Mouse (Mus musculus): ENCODE measurements around the gene Btbd19. TPM values are rescaled to one million over a fixed set of nuclear protein-coding genes. Genes with fewer than 3 reads are reported as not detected.

Btbd19 gene
- total and polyA plus RNA-seq, 2 experiments from 2014 or later: 5.4 to 7.8 TPM

GRCm38 (mm10) chr4:117100036-117100435 lies 25.5 kb downstream of the Btbd19 start:
- DNase-seq (ENCODE audit: low spot score): no peak
- Histone ChIP-seq H3K9me3 (ENCODE audit: low read length) (no peaks in the 10 kb centered on the region), H3K27me3 (ENCODE audit: insufficient read depth, low read length) (no peaks in the 10 kb centered on the region), H3K27ac (no peak overlapping the region), H3K36me3 (ENCODE audit: insufficient read depth, low read length) (no peaks in the 10 kb centered on the region), H3K9ac (replicated peaks; ENCODE audit: low read length) (no peak overlapping the region), H3K4me1 (ENCODE audit: insufficient read depth, low read length) (no peaks in the 10 kb centered on the region; the same call in 1 of the 2 replicates), H3K4me3 (ENCODE audit: low read length) (no peak overlapping the region), H3K4me2 (ENCODE audit: low read depth, low read length) (no peak overlapping the region)
- no peak for TF ChIP-seq CTCF (IDR thresholded peaks at IDR 0.05; ENCODE audit: low read depth)
- WGBS: 67% methylated on average over 4 of the region's 4 CpGs
- no peak for ATAC-seq

DNA sequence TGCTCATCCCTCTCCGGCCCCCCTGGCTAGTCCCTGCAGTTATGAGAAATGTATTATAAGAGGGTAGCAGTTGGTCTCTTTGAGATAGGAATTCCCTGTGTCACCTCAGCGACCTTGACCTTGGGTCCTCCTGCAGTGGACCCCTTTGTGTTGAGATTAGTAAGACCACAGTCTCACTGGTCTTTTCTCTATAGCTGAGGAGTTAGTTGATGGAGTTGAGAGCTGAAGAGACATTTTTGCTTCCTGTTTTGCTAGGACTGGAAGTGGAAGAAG lies 26.8 kb downstream of the Btbd19 start:
- H3K9me3 ChIP-seq (ENCODE audit: low read length): no peaks in the 10 kb centered on the region
- no peaks in the 10 kb centered on the region; the same call in 1 of the 2 replicates for H3K4me1 ChIP-seq (ENCODE audit: insufficient read depth, low read length)
- 63% methylated on average over 2 of the region's 2 CpGs for WGBS
- H3K36me3 ChIP-seq (ENCODE audit: insufficient read depth, low read length): no peaks in the 10 kb centered on the region
- ATAC-seq (no peak), DNase-seq (ENCODE audit: low spot score) (no peak)
- H3K9ac ChIP-seq (replicated peaks; ENCODE audit: low read length): no peak overlapping the region
- H3K4me3 ChIP-seq (ENCODE audit: low read length): no peak overlapping the region
- TF ChIP-seq CTCF (IDR thresholded peaks at IDR 0.05; ENCODE audit: low read depth): no peak
- H3K27me3 ChIP-seq (ENCODE audit: insufficient read depth, low read length): no peaks in the 10 kb centered on the region
- peak overlapping the region; percentile 89 for H3K4me2 ChIP-seq (ENCODE audit: low read depth, low read length)
- no peak overlapping the region for H3K27ac ChIP-seq

DNA sequence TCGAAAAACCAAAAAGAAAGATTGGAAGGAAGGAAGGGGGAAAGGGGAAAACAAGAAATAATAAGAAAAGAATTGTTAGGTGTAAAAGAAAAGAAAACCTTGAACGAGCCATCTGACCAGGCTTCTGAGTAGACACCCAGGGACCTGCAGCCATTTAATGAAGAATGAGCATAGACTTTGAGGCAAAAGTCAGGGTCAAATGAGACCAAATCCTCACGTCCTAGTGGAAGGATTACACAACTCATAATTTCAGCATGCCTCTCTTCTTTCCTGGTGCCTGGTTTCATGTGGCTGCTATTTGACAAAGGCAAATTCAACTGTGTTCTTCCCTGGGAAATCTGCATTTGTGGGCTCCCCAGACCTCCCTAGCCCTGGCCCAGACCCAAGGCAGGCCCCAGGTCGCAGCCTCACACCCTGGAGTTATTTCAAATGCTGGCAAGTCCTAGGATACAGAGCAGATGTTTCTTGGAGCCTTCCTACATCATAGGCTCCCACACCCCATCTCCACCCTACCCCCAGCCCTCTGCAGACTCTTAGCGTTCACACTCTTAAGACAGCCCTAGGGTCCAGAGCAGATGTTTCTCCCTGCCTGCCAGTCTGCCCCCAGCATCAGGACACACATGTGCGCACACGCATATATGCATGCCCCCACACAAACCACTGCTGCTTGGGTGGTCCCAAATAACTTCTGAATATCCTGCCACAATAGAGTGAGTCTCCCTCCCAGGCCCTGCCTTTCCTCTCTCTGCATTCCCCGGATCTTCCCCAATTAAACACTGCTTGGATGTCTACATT lies 27.4 kb downstream of the Btbd19 start:
- Histone ChIP-seq H3K4me2 (ENCODE audit: low read depth, low read length) (peak overlapping the region; percentile 89), H3K4me1 (ENCODE audit: insufficient read depth, low read length) (no peaks in the 10 kb centered on the region; the same call in 1 of the 2 replicates), H3K9me3 (ENCODE audit: low read length) (no peaks in the 10 kb centered on the region), H3K27ac (no peak overlapping the region), H3K36me3 (ENCODE audit: insufficient read depth, low read length) (no peaks in the 10 kb centered on the region), H3K9ac (replicated peaks; ENCODE audit: low read length) (peak overlapping the region; percentile 58; the same call in 1 of the 2 replicates), H3K4me3 (ENCODE audit: low read length) (peak overlapping the region; percentile 58; the same call in 1 of the 2 replicates), H3K27me3 (ENCODE audit: insufficient read depth, low read length) (no peaks in the 10 kb centered on the region)
- ATAC-seq (no peak), DNase-seq (ENCODE audit: low spot score) (no peak)
- no peak for TF ChIP-seq CTCF (IDR thresholded peaks at IDR 0.05; ENCODE audit: low read depth)
- WGBS: 52% methylated on average over 8 of the region's 8 CpGs

- Histone ChIP-seq H3K27ac (peak overlapping the region; percentile 55; the same call in 1 of the 2 replicates), H3K9me3 (ENCODE audit: low read length) (no peaks in the 10 kb centered on the region), H3K27me3 (ENCODE audit: insufficient read depth, low read length) (no peaks in the 10 kb centered on the region), H3K4me3 (ENCODE audit: low read length) (peak overlapping the region; percentile 58), H3K9ac (replicated peaks; ENCODE audit: low read length) (peak overlapping the region; percentile 58), H3K36me3 (ENCODE audit: insufficient read depth, low read length) (no peaks in the 10 kb centered on the region), H3K4me1 (ENCODE audit: insufficient read depth, low read length) (no peaks in the 10 kb centered on the region), H3K4me2 (ENCODE audit: low read depth, low read length) (peak overlapping the region; percentile 89)
- no peak for ATAC-seq
- 7% methylated on average over 5 of the region's 5 CpGs for WGBS
- no peak for DNase-seq (ENCODE audit: low spot score)
- no peak for TF ChIP-seq CTCF (IDR thresholded peaks at IDR 0.05; ENCODE audit: low read depth)
Measured at GRCm38 (mm10) chr4:117096666-117097065, 28.9 kb downstream of the Btbd19 start.

GRCm38 (mm10) chr4:117095551-117096452 lies 29.7 kb downstream of the Btbd19 start, which contains the start of gene Ptch2:
Ptch2 (plus strand) TSS chr4:117096075.
- Histone ChIP-seq H3K4me3 (ENCODE audit: low read length) (peak within 1 kb of the TSS; percentile 58), H3K4me1 (ENCODE audit: insufficient read depth, low read length) (no peaks in the 10 kb centered on the region), H3K27ac (peak within 1 kb of the TSS; percentile 55), H3K27me3 (ENCODE audit: insufficient read depth, low read length) (no peaks in the 10 kb centered on the region), H3K4me2 (ENCODE audit: low read depth, low read length) (peak within 1 kb of the TSS; percentile 89), H3K9ac (replicated peaks; ENCODE audit: low read length) (peak within 1 kb of the TSS; percentile 58), H3K9me3 (ENCODE audit: low read length) (no peaks in the 10 kb centered on the region), H3K36me3 (ENCODE audit: insufficient read depth, low read length) (no peaks in the 10 kb centered on the region)
- DNase-seq (ENCODE audit: low spot score) (peak; percentile 85), ATAC-seq (peak; percentile 87)
- TF ChIP-seq CTCF (IDR thresholded peaks at IDR 0.05; ENCODE audit: low read depth): no peak; the same call in none of the 2 replicates
- under 1% methylated on average over 50 of the region's 50 CpGs for WGBS

DNA sequence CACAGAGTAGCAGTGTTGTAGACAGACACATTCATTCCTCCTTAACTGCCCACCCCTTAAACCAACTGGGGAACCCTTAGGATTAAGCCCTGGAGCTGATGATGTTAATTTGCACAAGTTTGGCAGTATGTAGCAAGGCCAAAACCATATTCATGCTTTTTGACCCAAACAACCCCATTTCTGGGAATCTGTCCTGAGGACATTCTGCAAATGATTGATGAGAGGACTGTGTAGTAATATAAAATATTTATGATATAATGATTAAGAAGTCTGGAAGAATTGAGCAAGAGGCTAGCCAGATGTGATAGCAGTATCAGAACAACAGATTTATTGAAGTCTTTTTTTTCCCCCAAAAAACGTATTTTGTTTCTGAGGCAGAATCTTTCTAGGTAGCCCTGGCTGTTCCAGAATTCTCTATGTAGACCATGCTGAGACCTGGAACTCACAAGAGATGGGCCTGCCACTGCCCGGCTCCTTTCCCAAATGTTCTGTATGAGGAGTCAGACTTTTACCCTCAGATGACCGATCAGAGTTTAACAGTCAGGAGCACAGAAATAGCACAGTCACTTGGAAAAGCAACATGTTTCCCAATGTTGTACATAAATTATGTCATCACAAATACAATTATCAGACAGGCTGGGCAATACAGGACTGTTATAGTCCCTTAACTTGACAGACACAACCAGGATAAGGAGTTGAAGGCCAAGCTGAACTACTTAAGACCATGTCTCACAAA lies 30.7 kb downstream of the Btbd19 start:
- 84% methylated on average over 3 of the region's 3 CpGs for WGBS
- Histone ChIP-seq H3K4me3 (ENCODE audit: low read length) (no peak overlapping the region), H3K27ac (no peak overlapping the region), H3K9ac (replicated peaks; ENCODE audit: low read length) (no peak overlapping the region), H3K4me1 (ENCODE audit: insufficient read depth, low read length) (no peaks in the 10 kb centered on the region), H3K4me2 (ENCODE audit: low read depth, low read length) (no peak overlapping the region), H3K27me3 (ENCODE audit: insufficient read depth, low read length) (no peaks in the 10 kb centered on the region), H3K9me3 (ENCODE audit: low read length) (no peaks in the 10 kb centered on the region), H3K36me3 (ENCODE audit: insufficient read depth, low read length) (no peaks in the 10 kb centered on the region)
- no peak for DNase-seq (ENCODE audit: low spot score)
- no peak for ATAC-seq
- no peak for TF ChIP-seq CTCF (IDR thresholded peaks at IDR 0.05; ENCODE audit: low read depth)

All from hindbrain, postnatal 0 days (tissue).